Mouse (Mus musculus) forelimb bud, embryonic 11.5 days (tissue): Measurements from ENCODE around the gene Plin1.

Experiments
- DNase-seq: peaks from one replicate; pipeline ENCODE4 v3.0.0-alpha.2; 2012; ENCODE audit warnings: low read depth, low spot score

The Plin1 gene

GRCm38 (mm10) chr7:79732622-79733021 lies at the start of gene Plin1:
Gene Plin1 (minus strand): TSS chr7:79732903.
- DNase-seq = no peak

- DNase-seq = no peak
These were observed 49.8 kb upstream of the Plin1 start for GRCm38 (mm10) chr7:79782516-79782855.

- DNase-seq = no peak
These were observed 49.3 kb upstream of the Plin1 start for GRCm38 (mm10) chr7:79781826-79782515.

- DNase-seq = peak; percentile 83
These were observed 48.2 kb upstream of the Plin1 start for GRCm38 (mm10) chr7:79780647-79781626.

GRCm38 (mm10) chr7:79771561-79772512 lies 39.1 kb upstream of the Plin1 start:
- no peak for DNase-seq

- DNase-seq = no peak
These were observed 37.0 kb upstream of the Plin1 start for GRCm38 (mm10) chr7:79769664-79770063.

GRCm38 (mm10) chr7:79765991-79766390 lies 33.3 kb upstream of the Plin1 start:
- DNase-seq = no peak

GRCm38 (mm10) chr7:79762106-79762505 lies 29.4 kb upstream of the Plin1 start:
- DNase-seq = no peak

- DNase-seq = no peak
These were observed 28.6 kb upstream of the Plin1 start for GRCm38 (mm10) chr7:79761124-79761876.

- DNase-seq = no peak
These were observed 27.1 kb upstream of the Plin1 start for GRCm38 (mm10) chr7:79759766-79760165.

GRCm38 (mm10) chr7:79758176-79758575 lies 25.5 kb upstream of the Plin1 start:
- DNase-seq = no peak

- no peak for DNase-seq
These were observed 23.6 kb upstream of the Plin1 start for GRCm38 (mm10) chr7:79756334-79756733.

- DNase-seq = no peak
These were observed 16.8 kb upstream of the Plin1 start for GRCm38 (mm10) chr7:79749511-79749910.

GRCm38 (mm10) chr7:79747659-79748058 lies 15.0 kb upstream of the Plin1 start:
- no peak for DNase-seq

- no peak for DNase-seq
These were observed 11.9 kb upstream of the Plin1 start for GRCm38 (mm10) chr7:79744585-79744984.

- no peak for DNase-seq
These were observed 11.3 kb upstream of the Plin1 start for GRCm38 (mm10) chr7:79744051-79744450.

GRCm38 (mm10) chr7:79742659-79743536 lies 10.2 kb upstream of the Plin1 start, which contains the start of the genes Pex11a and Wdr93:
Gene Pex11a (minus strand): TSS chr7:79743131.
Gene Wdr93 (plus strand): TSS chr7:79743163.
- DNase-seq = peak; percentile 79

GRCm38 (mm10) chr7:79742277-79742658 lies 9.6 kb upstream of the Plin1 start:
- no peak for DNase-seq

GRCm38 (mm10) chr7:79740279-79740678 lies 7.6 kb upstream of the Plin1 start:
- no peak for DNase-seq

GRCm38 (mm10) chr7:79738913-79739312 lies 6.2 kb upstream of the Plin1 start:
- no peak for DNase-seq
